Mouse (Mus musculus) spleen, postnatal 4 days (tissue): ENCODE measurements around the gene Rpl27a.

Experiments used
- DNase-seq, 2 experiments: peaks; one replicate each; pipeline ENCODE4 v3.0.0; 2022; ENCODE audit warnings: low spot score in 2 of 2

The Rpl27a gene

GRCm38 (mm10) chr7:109525740-109526663 is 7.1 kb downstream of the Rpl27a start:
- DNase-seq, result no peak

GRCm38 (mm10) chr7:109527536-109527935 is 8.6 kb downstream of the Rpl27a start:
- DNase-seq, result no peak

GRCm38 (mm10) chr7:109528356-109528755 is 9.4 kb downstream of the Rpl27a start:
- DNase-seq, result peak in 1 of 2 experiments; percentile 38

GRCm38 (mm10) chr7:109529741-109530140 is 10.8 kb downstream of the Rpl27a start:
- DNase-seq, result no peak

- no peak for DNase-seq
Measured at GRCm38 (mm10) chr7:109531501-109531900, 12.6 kb downstream of the Rpl27a start.

- peak in 1 of 2 experiments; percentile 56 for DNase-seq
Measured at GRCm38 (mm10) chr7:109532691-109533090, 13.7 kb downstream of the Rpl27a start.

GRCm38 (mm10) chr7:109533129-109533528 is 14.2 kb downstream of the Rpl27a start:
- peak in 1 of 2 experiments; percentile 56 for DNase-seq

- no peak for DNase-seq
Measured at GRCm38 (mm10) chr7:109533888-109534287, 14.9 kb downstream of the Rpl27a start.

- no peak for DNase-seq
Measured at GRCm38 (mm10) chr7:109534921-109535320, 16.0 kb downstream of the Rpl27a start.

- DNase-seq, result peak in 1 of 2 experiments; percentile 60
Measured at GRCm38 (mm10) chr7:109536451-109536946, 17.6 kb downstream of the Rpl27a start.

- DNase-seq, result no peak
Measured at GRCm38 (mm10) chr7:109540902-109541301, 22.0 kb downstream of the Rpl27a start.

GRCm38 (mm10) chr7:109541609-109542363 is 22.8 kb downstream of the Rpl27a start:
- no peak for DNase-seq

GRCm38 (mm10) chr7:109542364-109542628 is 23.3 kb downstream of the Rpl27a start:
- DNase-seq, result peak in 1 of 2 experiments; percentile 54

- no peak for DNase-seq
Measured at GRCm38 (mm10) chr7:109544792-109545191, 25.8 kb downstream of the Rpl27a start.

GRCm38 (mm10) chr7:109545255-109545993 is 26.5 kb downstream of the Rpl27a start:
- DNase-seq, result no peak

GRCm38 (mm10) chr7:109546186-109546585 is 27.2 kb downstream of the Rpl27a start:
- no peak for DNase-seq

GRCm38 (mm10) chr7:109546726-109547125 is 27.8 kb downstream of the Rpl27a start:
- no peak for DNase-seq

- no peak for DNase-seq
Measured at GRCm38 (mm10) chr7:109559536-109559935, 40.6 kb downstream of the Rpl27a start.

- DNase-seq, result no peak
Measured at GRCm38 (mm10) chr7:109561466-109562153, 42.7 kb downstream of the Rpl27a start.

GRCm38 (mm10) chr7:109562154-109562599 is 43.2 kb downstream of the Rpl27a start:
- no peak for DNase-seq

GRCm38 (mm10) chr7:109562676-109563075 is 43.7 kb downstream of the Rpl27a start:
- DNase-seq, result no peak
